Mouse (Mus musculus): Measurements from ENCODE around the gene Ttc27. TPM values are rescaled to one million over a fixed set of nuclear protein-coding genes. Genes with fewer than 3 reads are reported as not detected.

Gene Ttc27
- polyA plus RNA-seq, 2 experiments from 2014 or later, result 31.0 to 32.6 TPM

DNA sequence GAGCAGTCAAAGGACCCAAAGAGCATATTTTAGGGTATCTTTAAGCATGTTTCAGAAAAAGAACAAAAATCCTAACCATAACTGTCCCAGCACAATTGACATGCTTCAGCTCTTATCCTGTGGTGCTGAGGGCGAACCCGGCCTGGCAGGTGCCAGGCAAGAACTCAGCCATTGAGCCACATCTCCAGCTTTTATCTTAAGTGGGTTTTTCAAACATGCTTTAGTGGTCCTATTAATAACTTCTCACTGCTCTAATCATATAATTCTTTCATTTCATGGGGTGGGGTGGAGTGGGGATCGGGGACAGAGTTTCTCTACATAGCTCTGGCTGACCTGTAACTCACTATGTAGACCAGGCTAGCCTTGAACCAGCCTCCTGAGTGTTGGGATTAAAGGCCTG, 125.1 kb downstream of the Ttc27 start:
- ATAC-seq, result no peak

DNA sequence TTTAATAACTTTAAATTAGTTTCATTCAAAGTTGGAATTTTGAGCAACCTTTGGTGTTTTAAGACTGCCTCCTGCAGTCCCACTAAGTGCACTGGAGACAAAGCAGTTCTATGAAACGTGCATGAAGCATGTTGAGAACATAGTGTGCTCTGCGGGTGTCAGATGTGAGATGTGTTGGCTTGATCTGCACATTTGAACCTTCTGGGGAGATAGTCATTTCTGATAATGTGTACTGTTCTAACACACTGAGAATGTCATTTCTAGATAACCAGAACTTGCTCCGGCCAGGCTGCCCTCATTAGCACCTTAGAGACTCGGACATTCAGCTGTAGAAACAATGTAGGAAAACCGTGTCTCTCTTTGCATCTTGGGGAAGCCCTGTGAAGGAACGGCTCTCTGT, 126.0 kb downstream of the Ttc27 start:
- no peak for ATAC-seq

- no peak for ATAC-seq
Observed at GRCm38 (mm10) chr17:74846031-74846891, 128.7 kb downstream of the Ttc27 start.

DNA sequence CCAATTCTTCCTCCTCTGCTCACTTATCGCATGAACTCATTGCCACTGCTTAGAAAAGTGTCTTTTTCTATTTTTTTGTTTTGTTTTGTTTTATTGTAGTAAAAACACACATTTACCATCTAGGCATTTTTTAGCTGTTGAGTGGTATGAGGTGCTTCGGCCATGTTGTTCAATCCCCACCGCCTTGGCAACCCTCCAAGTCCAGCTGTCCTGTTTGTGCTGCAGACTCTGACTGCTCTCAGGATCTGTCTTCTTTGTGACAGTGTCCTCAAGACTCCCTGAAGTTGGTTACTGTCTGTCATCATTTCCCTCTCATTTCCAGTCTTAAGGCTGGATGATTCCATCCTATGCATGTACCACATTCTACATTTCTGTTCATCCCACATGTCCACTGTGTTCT, 132.7 kb downstream of the Ttc27 start:
- ATAC-seq, result no peak

- ATAC-seq, result no peak
Observed at GRCm38 (mm10) chr17:74859298-74859697, 141.8 kb downstream of the Ttc27 start.

GRCm38 (mm10) chr17:74860180-74860993, 142.9 kb downstream of the Ttc27 start:
- no peak for ATAC-seq

GRCm38 (mm10) chr17:74863845-74864244, 146.3 kb downstream of the Ttc27 start:
- no peak for ATAC-seq

DNA sequence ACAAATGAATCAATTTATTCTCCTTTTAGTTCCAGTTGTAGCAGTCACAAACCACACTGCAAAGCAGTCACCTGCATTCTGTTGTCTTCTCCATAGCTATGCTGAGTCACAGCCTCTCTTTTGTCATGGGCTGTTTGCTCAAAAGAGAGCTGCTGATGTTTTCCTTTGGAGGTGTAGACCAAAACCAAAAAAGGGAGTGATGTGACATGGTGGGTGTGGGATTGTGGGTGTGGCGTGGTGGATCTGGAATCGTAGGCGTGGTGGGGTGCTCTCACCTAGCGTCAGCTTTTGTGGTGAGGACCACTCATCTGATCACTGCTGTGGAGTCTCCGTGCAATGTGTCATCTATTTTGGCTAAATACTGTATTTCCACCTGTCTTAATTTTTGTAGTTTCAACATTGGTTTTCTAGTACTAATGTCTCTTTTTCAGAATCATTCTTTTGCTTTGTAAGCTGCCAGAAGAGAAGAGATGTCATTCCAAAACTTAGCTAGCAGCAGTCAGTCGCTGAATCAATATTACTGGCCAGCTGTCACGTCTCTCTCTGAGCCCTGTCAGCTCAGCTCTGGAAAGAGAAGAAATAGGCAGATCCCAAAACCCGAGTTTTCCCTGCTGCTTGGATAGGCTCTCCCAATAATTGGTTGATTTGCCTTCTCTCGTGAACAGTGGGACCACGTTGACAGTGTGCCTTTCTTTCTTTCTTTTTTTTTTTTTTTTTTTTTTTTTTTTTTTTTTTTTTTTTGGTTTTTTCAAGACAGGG, 147.4 kb downstream of the Ttc27 start:
- no peak for ATAC-seq

DNA sequence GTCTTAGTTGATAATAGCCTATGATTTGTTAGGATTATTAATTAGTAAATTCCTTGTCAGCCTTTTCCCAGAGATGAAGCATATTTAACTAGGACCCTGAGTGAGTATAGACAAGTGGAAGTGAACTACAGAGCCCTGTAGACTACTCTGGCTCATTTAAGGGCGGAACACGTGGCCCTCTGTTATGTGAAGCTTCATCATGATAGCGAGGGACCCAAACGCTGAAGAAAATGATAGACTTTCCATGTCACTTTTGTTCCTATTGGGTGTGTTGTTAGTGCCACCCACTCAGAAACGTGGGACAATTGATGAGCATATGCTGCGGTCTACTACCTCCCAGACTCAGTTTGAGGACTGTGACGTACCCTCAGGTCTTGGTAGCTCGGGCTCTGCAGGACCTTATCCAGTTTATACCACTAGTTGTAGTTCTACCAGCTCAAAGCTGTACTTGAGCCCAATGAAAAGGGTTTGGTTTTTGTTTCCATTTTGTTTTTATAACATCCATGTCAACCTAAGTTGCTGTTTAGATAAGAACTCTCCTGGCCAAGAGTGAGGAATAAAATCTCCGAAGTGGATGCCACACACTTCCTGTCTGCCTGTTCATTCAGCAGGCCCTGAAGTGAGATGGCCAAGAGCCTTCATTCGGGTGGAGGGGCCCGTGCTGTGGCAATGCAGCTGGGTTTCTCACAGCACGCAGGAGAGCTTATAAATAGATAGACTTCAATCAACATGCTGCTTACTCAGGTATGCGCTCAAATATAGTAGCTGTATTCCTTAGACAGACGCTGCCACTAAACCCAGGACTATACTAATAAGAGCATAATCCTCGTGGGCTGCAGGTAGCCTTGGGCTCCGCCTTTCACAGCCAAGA, 148.4 kb downstream of the Ttc27 start:
- ATAC-seq, result no peak

- no peak for ATAC-seq
Observed at GRCm38 (mm10) chr17:74866565-74867507, 149.3 kb downstream of the Ttc27 start.

- no peak for ATAC-seq
Observed at GRCm38 (mm10) chr17:74868185-74868907, 150.8 kb downstream of the Ttc27 start.

DNA sequence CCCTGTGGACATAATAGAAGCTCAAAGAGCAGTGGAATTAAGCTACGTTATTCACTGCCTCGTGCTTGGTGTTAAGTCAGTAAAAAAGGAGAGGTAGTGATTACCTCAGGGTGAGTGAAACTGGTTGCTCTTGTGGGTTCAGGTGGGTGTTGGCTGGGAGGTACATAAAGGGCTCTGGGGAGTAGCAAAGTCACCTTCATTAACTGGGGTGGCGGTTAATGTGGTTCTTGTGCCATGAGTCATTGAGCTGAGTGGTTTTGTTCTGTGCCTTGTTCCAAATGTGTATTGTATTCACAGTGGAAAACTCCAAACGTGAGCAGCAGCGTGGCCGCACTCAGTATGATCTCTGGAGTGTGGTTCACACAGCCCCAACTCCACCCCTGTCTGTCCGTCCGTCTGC, 152.0 kb downstream of the Ttc27 start:
- no peak for ATAC-seq

GRCm38 (mm10) chr17:74870177-74871160, 152.9 kb downstream of the Ttc27 start:
- ATAC-seq, result no peak

DNA sequence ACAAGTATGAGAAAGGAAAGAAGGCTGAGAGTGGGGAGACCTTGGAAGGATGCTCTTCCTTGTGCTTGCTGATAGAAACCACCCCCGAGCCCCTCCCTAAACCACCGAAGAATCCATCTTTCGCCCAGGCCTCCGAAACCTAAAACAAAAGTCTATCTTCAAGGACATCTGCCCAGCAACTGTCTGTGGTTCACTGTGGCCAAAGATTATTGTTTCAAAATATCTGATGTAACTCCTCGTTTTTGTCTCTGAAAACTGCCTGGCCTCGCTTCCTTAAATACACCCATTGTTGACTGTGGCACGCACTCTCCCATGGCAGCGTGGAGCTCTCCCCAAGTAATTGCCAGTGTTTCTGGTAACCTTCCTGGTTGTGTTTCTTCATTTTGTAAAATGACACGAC, 155.0 kb downstream of the Ttc27 start:
- ATAC-seq, result no peak

DNA sequence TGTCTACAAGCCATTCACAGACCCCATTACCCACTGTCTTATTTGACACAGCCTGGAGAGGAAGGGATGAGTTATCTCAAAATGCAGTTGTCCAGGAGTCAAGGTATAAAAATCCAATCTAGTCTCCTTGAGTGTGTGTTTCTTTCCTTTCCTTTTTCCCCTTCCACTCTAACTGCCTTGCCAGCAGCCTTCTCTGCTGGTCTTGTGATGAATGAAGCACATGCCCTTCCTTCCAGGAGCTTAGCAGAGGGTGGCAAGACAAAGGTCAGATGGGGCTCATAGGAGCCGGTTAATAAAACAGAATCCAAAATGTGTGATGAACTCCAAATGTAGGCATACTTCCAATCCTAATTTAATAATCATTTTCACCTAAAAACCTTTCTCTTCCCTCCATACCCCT, 156.2 kb downstream of the Ttc27 start:
- no peak for ATAC-seq

- no peak for ATAC-seq
Observed at GRCm38 (mm10) chr17:74875740-74876139, 158.2 kb downstream of the Ttc27 start.

DNA sequence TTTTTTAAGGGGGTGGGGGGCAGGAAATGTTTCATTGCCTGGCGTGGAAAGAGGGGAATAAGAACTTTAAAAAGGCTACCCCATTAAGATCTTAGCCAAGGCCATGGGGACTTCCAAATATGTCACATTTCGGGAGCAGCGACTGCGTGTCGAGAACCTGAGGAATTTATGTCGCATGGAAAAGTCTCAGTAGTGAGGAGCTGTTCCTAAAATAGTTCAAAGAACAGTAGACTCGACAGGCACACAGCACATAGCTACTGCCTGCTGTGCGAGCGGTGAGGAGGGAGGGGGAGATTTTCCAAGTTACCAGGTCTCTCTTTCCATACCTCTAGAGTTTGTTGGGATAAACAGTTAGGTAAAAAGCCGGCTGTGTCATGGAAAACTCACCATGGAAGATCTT, 159.4 kb downstream of the Ttc27 start:
- no peak for ATAC-seq

DNA sequence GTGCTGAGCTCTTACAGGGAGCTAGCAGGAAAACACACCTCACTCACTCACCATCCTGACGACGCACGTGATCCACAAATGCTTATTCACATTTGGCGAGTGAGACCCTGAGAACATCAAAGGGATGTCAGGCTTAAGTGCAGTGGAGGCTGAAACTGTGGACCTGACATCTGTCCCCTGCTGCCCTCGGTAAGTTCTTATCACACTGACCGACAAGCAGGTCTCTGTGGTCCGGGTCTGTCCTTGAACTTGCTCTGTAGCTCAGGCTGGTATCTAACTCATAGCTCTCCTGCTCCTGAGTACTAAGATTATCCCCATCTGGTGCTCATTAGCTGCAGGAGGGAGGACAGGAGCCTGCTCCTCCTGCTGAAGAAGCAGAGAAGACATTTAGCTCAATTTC, 162.2 kb downstream of the Ttc27 start:
- no peak for ATAC-seq

DNA sequence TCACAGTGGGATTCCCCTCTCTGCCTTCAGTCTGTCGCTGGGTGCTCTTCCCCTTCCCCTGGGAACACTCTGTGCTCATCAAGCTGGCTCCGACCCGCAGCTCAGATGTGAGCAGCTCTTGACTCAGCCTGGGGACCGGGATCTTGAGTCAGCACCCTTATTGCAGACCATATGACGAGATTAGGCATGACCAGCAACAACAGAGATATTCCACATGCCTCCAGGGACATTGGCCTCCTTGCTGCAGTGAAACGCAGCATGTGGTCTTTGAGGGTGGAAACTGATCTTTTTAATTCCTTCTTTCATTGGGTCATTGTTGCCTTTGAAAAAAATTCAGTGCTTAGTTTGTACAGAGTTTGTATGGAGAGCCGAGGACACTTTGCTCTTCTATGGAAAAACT, 169.5 kb downstream of the Ttc27 start:
- no peak for ATAC-seq

Data from CD4-positive, CD25-positive, alpha-beta regulatory T cell, adult 4 months (primary cell).